Mouse (Mus musculus) liver, embryonic 14.5 days (tissue): ENCODE results near the gene Mapk14. TPM values are rescaled to one million over a fixed set of nuclear protein-coding genes. Genes with fewer than 3 reads are reported as not detected.

Source experiments
- ATAC-seq: fragments of 200-750 bp; cut with Nextera tagmentation; 2 replicates; pipeline ENCODE4 v1.8.0; 2017; ENCODE audit warnings: moderate number of reproducible peaks, mild to moderate bottlenecking, moderate library complexity; ENCODE audit not compliant: insufficient read depth
- DNase-seq, 3 experiments: peaks; one replicate each; pipeline ENCODE4 v3.0.0-alpha.2; 2012 to 2013; ENCODE audit warnings: low read depth in 3 of 3, low spot score in 3 of 3
- H3K27ac ChIP-seq: fragments of 300-500 bp; sonication (generic); 2 replicates; pipeline ENCODE4 v1.5.1; 2014; ENCODE audit warnings: moderate library complexity, mild to moderate bottlenecking, control low read depth, inconsistent platforms
- H3K27me3 ChIP-seq: fragments of 300-500 bp; sonication (generic); 2 replicates; pipeline ENCODE4 v1.6.1; 2014; ENCODE audit warnings: mild to moderate bottlenecking, low read length, moderate library complexity; ENCODE audit not compliant: control insufficient read depth, insufficient read depth
- H3K36me3 ChIP-seq: fragments of 300-500 bp; sonication (generic); replicated peaks from 2 replicates; pipeline ENCODE4 v1.6.1; 2014; ENCODE audit warnings: low read depth; ENCODE audit not compliant: control insufficient read depth, insufficient read depth
- H3K4me1 ChIP-seq, 2 experiments: fragments of 200-500 bp in 1 of 2; fragments of 300-500 bp in 1 of 2; sonication (generic) in 1 of 2; replicated peaks; 2 replicates each; pipeline ENCODE4 v1.6.1; 2012 to 2014; ENCODE audit warnings: antibody characterized with exemption in 1 of 2, inconsistent platforms in 1 of 2, low read length in 1 of 2; ENCODE audit not compliant: control insufficient read depth in 2 of 2, insufficient read depth in 2 of 2
- H3K4me2 ChIP-seq: fragments of 300-500 bp; sonication (generic); 2 replicates; pipeline ENCODE4 v1.6.1; 2014; ENCODE audit warnings: low read depth, mild to moderate bottlenecking, control low read depth, moderate library complexity
- H3K4me3 ChIP-seq, 2 experiments: fragments of 200-500 bp in 1 of 2; fragments of 300-500 bp in 1 of 2; sonication (generic) in 1 of 2; 2 replicates each; pipeline ENCODE4 v1.5.1; 2012 to 2014; ENCODE audit warnings: low read depth in 2 of 2, low read length in 2 of 2, mild to moderate bottlenecking in 2 of 2, control low read depth in 1 of 2, inconsistent platforms in 1 of 2, moderate library complexity in 1 of 2; ENCODE audit not compliant: insufficient read depth in 1 of 2
- H3K9ac ChIP-seq: fragments of 300-500 bp; sonication (generic); replicated peaks from 2 replicates; pipeline ENCODE4 v1.6.1; 2014; ENCODE audit warnings: mild to moderate bottlenecking, control low read depth, moderate library complexity
- H3K9me3 ChIP-seq: fragments of 300-500 bp; sonication (generic); 2 replicates; pipeline ENCODE4 v1.6.1; 2016; ENCODE audit warnings: low read length, mixed read lengths; ENCODE audit not compliant: control insufficient read depth
- CTCF ChIP-seq: IDR thresholded peaks from 2 replicates; pipeline ENCODE4 v1.5.1; 2016; ENCODE audit warnings: antibody characterized with exemption, low read depth, control low read depth
- EP300 ChIP-seq: IDR thresholded peaks from 2 replicates; pipeline ENCODE4 v1.6.1; 2016; ENCODE audit warnings: antibody characterized with exemption, low read depth
- WGBS: fragments of 180-500 bp; shearing (Covaris S2); extraction: QIAGEN DNeasy Blood & Tissue Kit; methylation state at CpG from one replicate; pipeline ENCODE4 v1.1.7; 2014; ENCODE audit not compliant: insufficient replicate concordance; 5-methylcytosine and 5-hydroxymethylcytosine counted together
- polyA plus RNA-seq, 2 experiments: library from polyadenylated mRNA; depleted of rRNA in 1 of 2; stranded (reverse) in 1 of 2; unstranded in 1 of 2; fragments of >200 nt; fragmentation: Nextera tagmentation in 1 of 2; extraction: Ambion mirVana in 1 of 2; gene quantifications; 2 replicates each; pipeline versions ENCODE4 v1.2.1 to v1.2.3; 2012 to 2014

Mapk14 gene
- polyA plus RNA-seq, 2 experiments, result 33.2 to 37.8 TPM

DNA sequence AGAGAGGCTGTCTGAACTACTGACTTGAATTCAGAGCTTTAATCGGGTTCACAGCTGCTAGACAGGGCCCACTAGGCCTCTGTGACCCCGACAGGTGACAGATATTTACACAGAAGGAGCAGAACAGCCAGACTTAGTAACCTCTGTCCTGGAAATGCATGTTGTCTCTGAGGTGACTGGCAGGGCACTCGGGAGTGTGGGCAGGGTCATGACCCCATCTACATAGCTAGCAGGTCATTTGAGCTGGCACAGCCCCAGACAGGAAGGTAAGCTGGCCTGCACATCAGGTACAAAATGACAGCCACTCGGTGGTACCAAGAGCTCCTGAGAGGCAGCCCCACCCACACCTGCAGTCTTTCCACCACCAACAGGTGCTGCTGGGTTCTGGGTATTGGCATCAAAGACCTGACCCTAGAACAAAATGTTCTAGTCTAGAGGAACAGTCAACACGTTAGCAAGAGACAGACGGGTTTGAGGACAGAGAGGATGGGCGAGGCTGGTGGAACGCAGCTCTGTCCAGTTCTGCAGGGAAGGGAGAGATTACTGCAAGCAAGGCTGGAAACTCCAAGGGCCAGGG, 69.7 kb downstream of the Mapk14 start:
- Histone ChIP-seq H3K9me3 (no peaks in the 10 kb centered on the region), H3K4me2 (no peak overlapping the region), H3K9ac (no peak overlapping the region), H3K27me3 (no peaks in the 10 kb centered on the region), H3K27ac (no peak overlapping the region), H3K36me3 (no peaks in the 10 kb centered on the region), H3K4me1 (no peaks in the 10 kb centered on the region; a peak in 1 of 4 replicates), H3K4me3 (no peak overlapping the region)
- TF ChIP-seq CTCF (no peak), EP300 (no peak)
- no peak for DNase-seq
- WGBS, result 55% methylated on average over 8 of the region's 8 CpGs
- peak; percentile 45 for ATAC-seq

DNA sequence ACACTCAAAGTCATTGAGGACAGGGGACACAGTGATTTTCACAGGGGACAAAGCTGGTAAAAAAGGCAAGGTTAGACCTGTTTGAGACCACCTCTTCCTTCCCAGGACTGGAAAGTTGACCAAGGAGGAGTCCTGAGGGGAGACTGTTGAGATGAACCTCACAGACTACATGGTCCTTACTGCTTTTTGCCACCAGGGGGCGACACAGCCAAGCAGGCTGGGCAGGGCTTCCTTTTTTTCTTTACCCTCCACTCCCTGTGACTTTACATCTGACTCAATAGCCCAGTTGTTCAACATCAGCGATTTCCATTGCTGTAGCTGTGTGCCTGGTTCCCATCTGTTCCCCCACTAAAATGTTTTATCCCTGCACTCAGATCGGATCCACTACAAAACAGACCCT, 70.7 kb downstream of the Mapk14 start:
- DNase-seq, result peak; percentile 40 to 53 (median 43)
- Histone ChIP-seq H3K4me1 (no peaks in the 10 kb centered on the region; a peak in 1 of 4 replicates), H3K36me3 (no peaks in the 10 kb centered on the region), H3K4me2 (no peak overlapping the region), H3K9ac (no peak overlapping the region), H3K9me3 (no peaks in the 10 kb centered on the region), H3K4me3 (no peak overlapping the region), H3K27ac (no peak overlapping the region), H3K27me3 (no peaks in the 10 kb centered on the region; the same call in 1 of the 2 replicates)
- ATAC-seq, result peak; percentile 57; the same call in 1 of the 2 replicates
- TF ChIP-seq CTCF, result peak; percentile 98
- TF ChIP-seq EP300, result no peak
- WGBS, result 10% methylated on average over 3 of the region's 3 CpGs

DNA sequence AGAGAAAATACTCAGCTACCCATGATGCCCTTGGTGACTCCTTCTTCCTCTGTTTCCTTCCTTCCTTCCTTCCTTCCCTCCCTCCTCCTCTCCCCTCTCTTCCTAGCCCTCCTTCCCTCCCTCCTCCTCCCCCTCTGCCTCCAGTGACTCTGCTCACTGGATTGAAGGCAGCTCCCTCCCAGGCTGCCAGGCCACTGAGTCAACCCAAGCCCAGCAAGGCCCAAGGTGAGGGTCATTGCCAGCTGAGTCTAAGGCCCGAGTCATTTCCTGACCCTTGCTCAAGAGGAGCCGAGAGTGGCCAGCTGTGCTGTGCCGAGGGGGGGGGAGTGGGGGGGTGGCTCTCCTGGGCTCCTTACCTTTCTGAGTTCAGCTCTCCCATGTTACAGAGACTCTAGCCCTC, 75.1 kb downstream of the Mapk14 start:
- TF ChIP-seq CTCF (no peak), EP300 (no peak)
- WGBS, result 25% methylated on average over 3 of the region's 3 CpGs
- Histone ChIP-seq H3K4me2 (no peak overlapping the region), H3K4me1 (no peaks in the 10 kb centered on the region; a peak in 1 of 4 replicates), H3K27ac (no peak overlapping the region), H3K9ac (no peak overlapping the region), H3K27me3 (peaks cover 34% of the 10 kb centered on the region), H3K36me3 (no peaks in the 10 kb centered on the region), H3K9me3 (no peaks in the 10 kb centered on the region), H3K4me3 (no peak overlapping the region)
- ATAC-seq, result no peak
- DNase-seq, result no peak

GRCm38 (mm10) chr17:28766781-28767515, 75.8 kb downstream of the Mapk14 start:
- peaks cover 38% of the 10 kb centered on the region for H3K27me3 ChIP-seq
- ATAC-seq (no peak), DNase-seq (no peak)
- no peak overlapping the region for H3K9ac ChIP-seq
- H3K27ac ChIP-seq, result no peak overlapping the region
- H3K4me3 ChIP-seq, result no peak overlapping the region
- no peaks in the 10 kb centered on the region for H3K4me1 ChIP-seq
- H3K36me3 ChIP-seq, result no peaks in the 10 kb centered on the region
- 62% methylated on average over 11 of the region's 11 CpGs for WGBS
- no peak for TF ChIP-seq CTCF
- no peak for TF ChIP-seq EP300
- no peaks in the 10 kb centered on the region for H3K9me3 ChIP-seq
- no peak overlapping the region for H3K4me2 ChIP-seq

- Histone ChIP-seq H3K4me2 (peak within 1 kb of the TSS; percentile 60), H3K9me3 (no peaks in the 10 kb centered on the region), H3K4me3 (peak within 1 kb of the TSS; percentile 32 to 49), H3K9ac (no peak within 1 kb of the TSS; the same call in 1 of the 2 replicates), H3K4me1 (no peaks in the 10 kb centered on the region), H3K36me3 (no peaks in the 10 kb centered on the region), H3K27me3 (peaks cover 38% of the 10 kb centered on the region), H3K27ac (no peak within 1 kb of the TSS)
- ATAC-seq (no peak), DNase-seq (no peak)
- WGBS, result 2% methylated on average over 58 of the region's 58 CpGs
- TF ChIP-seq CTCF (no peak), EP300 (no peak)
Measured at GRCm38 (mm10) chr17:28769121-28769874, 78.2 kb downstream of the Mapk14 start, which contains the start of gene Mapk13. Gene Mapk13, plus strand, starts transcription at chr17:28769297.
